Mouse (Mus musculus): ENCODE measurements around the gene D230025D16Rik. TPM values are rescaled to one million over a fixed set of nuclear protein-coding genes. Genes with fewer than 3 reads are reported as not detected.
"Not testable (repeated sequence)": the region's sequence is repeated elsewhere in the genome, so short reads cannot be mapped to it uniquely, and the experiment has no call there.

D230025D16Rik gene
- 14.3 and 14.8 TPM in 2 replicates for polyA plus RNA-seq (2015; fragmentation: Nextera tagmentation; extraction: Ambion mirVana)

- Histone ChIP-seq H3K27me3 (replicated peaks; ENCODE audit: control insufficient read depth, insufficient read depth, low read length) (no peaks in the 10 kb centered on the region), H3K36me3 (ENCODE audit: control insufficient read depth, insufficient read depth) (no peaks in the 10 kb centered on the region), H3K4me1 (replicated peaks; ENCODE audit: control insufficient read depth, insufficient read depth, low read length) (peaks cover 12% of the 10 kb centered on the region; the same call in 1 of the 2 replicates), H3K4me2 (replicated peaks; ENCODE audit: low read depth) (peak within 1 kb of the TSS; percentile 78), H3K4me3 (ENCODE audit: low read depth, low read length) (peak within 1 kb of the TSS; percentile 92), H3K9me3 (ENCODE audit: control insufficient read depth) (no peaks in the 10 kb centered on the region), H3K9ac (ENCODE audit: low read depth, low read length) (peak within 1 kb of the TSS; percentile 88), H3K27ac (ENCODE audit: low read depth, low read length) (peak within 1 kb of the TSS; percentile 88)
- peak; percentile 94 for ATAC-seq
- no peak for TF ChIP-seq CTCF (IDR thresholded peaks at IDR 0.05; ENCODE audit: low read depth)
- 2% methylated on average over 34 of the region's 34 CpGs for WGBS
These were observed at the start of gene D230025D16Rik for GRCm38 (mm10) chr8:105224413-105225271. Gene D230025D16Rik (plus strand): TSS chr8:105225145.

- 97% methylated on average over 3 of the region's 3 CpGs for WGBS
- H3K36me3 ChIP-seq (ENCODE audit: control insufficient read depth, insufficient read depth); H3K4me3 ChIP-seq (ENCODE audit: low read depth, low read length); H3K27ac ChIP-seq (ENCODE audit: low read depth, low read length); H3K9ac ChIP-seq (ENCODE audit: low read depth, low read length); ATAC-seq; H3K27me3 ChIP-seq (replicated peaks; ENCODE audit: control insufficient read depth, insufficient read depth, low read length); H3K9me3 ChIP-seq (ENCODE audit: control insufficient read depth); H3K4me2 ChIP-seq (replicated peaks; ENCODE audit: low read depth); H3K4me1 ChIP-seq (replicated peaks; ENCODE audit: control insufficient read depth, insufficient read depth, low read length): not testable (repeated sequence)
These were observed 49.7 kb upstream of the D230025D16Rik start for GRCm38 (mm10) chr8:105175287-105175686.

- WGBS, result 82% methylated on average over 6 of the region's 6 CpGs
- no peak overlapping the region for H3K27ac ChIP-seq (ENCODE audit: low read depth, low read length)
- no peak for ATAC-seq
- no peaks in the 10 kb centered on the region for H3K9me3 ChIP-seq (ENCODE audit: control insufficient read depth)
- no peaks in the 10 kb centered on the region for H3K4me1 ChIP-seq (replicated peaks; ENCODE audit: control insufficient read depth, insufficient read depth, low read length)
- peaks cover 9% of the 10 kb centered on the region; the same call in 1 of the 2 replicates for H3K36me3 ChIP-seq (ENCODE audit: control insufficient read depth, insufficient read depth)
- no peak overlapping the region for H3K4me2 ChIP-seq (replicated peaks; ENCODE audit: low read depth)
- no peak for TF ChIP-seq CTCF (IDR thresholded peaks at IDR 0.05; ENCODE audit: low read depth)
- H3K9ac ChIP-seq (ENCODE audit: low read depth, low read length), result no peak overlapping the region
- no peaks in the 10 kb centered on the region for H3K27me3 ChIP-seq (replicated peaks; ENCODE audit: control insufficient read depth, insufficient read depth, low read length)
- H3K4me3 ChIP-seq (ENCODE audit: low read depth, low read length), result no peak overlapping the region
These were observed 46.6 kb upstream of the D230025D16Rik start for GRCm38 (mm10) chr8:105178211-105178800.

GRCm38 (mm10) chr8:105182201-105182600 lies 42.7 kb upstream of the D230025D16Rik start:
- Histone ChIP-seq H3K4me3 (ENCODE audit: low read depth, low read length) (no peak overlapping the region), H3K9ac (ENCODE audit: low read depth, low read length) (no peak overlapping the region), H3K4me2 (replicated peaks; ENCODE audit: low read depth) (no peak overlapping the region), H3K36me3 (ENCODE audit: control insufficient read depth, insufficient read depth) (0 out of 2 replicates have a peak, but pooled peaks cover 3% of the 10 kb centered on the region), H3K9me3 (ENCODE audit: control insufficient read depth) (no peaks in the 10 kb centered on the region), H3K27me3 (replicated peaks; ENCODE audit: control insufficient read depth, insufficient read depth, low read length) (no peaks in the 10 kb centered on the region), H3K27ac (ENCODE audit: low read depth, low read length) (no peak overlapping the region), H3K4me1 (replicated peaks; ENCODE audit: control insufficient read depth, insufficient read depth, low read length) (no peaks in the 10 kb centered on the region)
- WGBS, result 54% methylated on average over 1 of the region's 1 CpGs
- no peak for ATAC-seq
- TF ChIP-seq CTCF (IDR thresholded peaks at IDR 0.05; ENCODE audit: low read depth), result no peak

GRCm38 (mm10) chr8:105186467-105187005 lies 38.4 kb upstream of the D230025D16Rik start:
- Histone ChIP-seq H3K36me3 (ENCODE audit: control insufficient read depth, insufficient read depth) (no peaks in the 10 kb centered on the region), H3K4me3 (ENCODE audit: low read depth, low read length) (no peak overlapping the region), H3K4me2 (replicated peaks; ENCODE audit: low read depth) (no peak overlapping the region), H3K27me3 (replicated peaks; ENCODE audit: control insufficient read depth, insufficient read depth, low read length) (no peaks in the 10 kb centered on the region), H3K9ac (ENCODE audit: low read depth, low read length) (no peak overlapping the region), H3K4me1 (replicated peaks; ENCODE audit: control insufficient read depth, insufficient read depth, low read length) (no peaks in the 10 kb centered on the region), H3K9me3 (ENCODE audit: control insufficient read depth) (no peaks in the 10 kb centered on the region), H3K27ac (ENCODE audit: low read depth, low read length) (no peak overlapping the region)
- ATAC-seq, result no peak
- 40% methylated on average over 1 of the region's 1 CpGs for WGBS
- no peak for TF ChIP-seq CTCF (IDR thresholded peaks at IDR 0.05; ENCODE audit: low read depth)

GRCm38 (mm10) chr8:105192182-105192581 lies 32.8 kb upstream of the D230025D16Rik start:
- 96% methylated on average over 5 of the region's 5 CpGs for WGBS
- no peak overlapping the region for H3K4me2 ChIP-seq (replicated peaks; ENCODE audit: low read depth)
- no peaks in the 10 kb centered on the region for H3K9me3 ChIP-seq (ENCODE audit: control insufficient read depth)
- H3K36me3 ChIP-seq (ENCODE audit: control insufficient read depth, insufficient read depth), result peaks cover 30% of the 10 kb centered on the region
- TF ChIP-seq CTCF (IDR thresholded peaks at IDR 0.05; ENCODE audit: low read depth), result no peak
- no peaks in the 10 kb centered on the region for H3K4me1 ChIP-seq (replicated peaks; ENCODE audit: control insufficient read depth, insufficient read depth, low read length)
- H3K27me3 ChIP-seq (replicated peaks; ENCODE audit: control insufficient read depth, insufficient read depth, low read length), result no peaks in the 10 kb centered on the region
- H3K9ac ChIP-seq (ENCODE audit: low read depth, low read length), result no peak overlapping the region
- H3K27ac ChIP-seq (ENCODE audit: low read depth, low read length), result no peak overlapping the region
- H3K4me3 ChIP-seq (ENCODE audit: low read depth, low read length), result no peak overlapping the region
- ATAC-seq, result no peak
